Mouse (Mus musculus): ENCODE measurements around the gene Dclk1. TPM values are rescaled to one million over a fixed set of nuclear protein-coding genes. Genes with fewer than 3 reads are reported as not detected.

The Dclk1 gene
- polyA plus RNA-seq, 1 experiment from 2014 or later, result 140 TPM

- Histone ChIP-seq H3K9me3 (replicated peaks; ENCODE audit: control insufficient read depth, low read length) (no peaks in the 10 kb centered on the region), H3K27me3 (replicated peaks; ENCODE audit: control insufficient read depth, insufficient read depth, low read length) (no peaks in the 10 kb centered on the region), H3K36me3 (ENCODE audit: control insufficient read depth, insufficient read depth, low read length) (no peaks in the 10 kb centered on the region), H3K4me1 (ENCODE audit: control insufficient read depth, insufficient read depth, low read length) (peaks cover 9% of the 10 kb centered on the region), H3K27ac (ENCODE audit: low read depth, low read length) (no peak overlapping the region), H3K9ac (ENCODE audit: low read length) (no peak overlapping the region), H3K4me2 (ENCODE audit: low read length) (no peak overlapping the region), H3K4me3 (ENCODE audit: low read depth, low read length) (no peak overlapping the region)
- ATAC-seq (no peak), DNase-seq (ENCODE audit: low spot score) (no peak)
- WGBS, result 92% methylated on average over 6 of the region's 6 CpGs
Observed at GRCm38 (mm10) chr3:55272536-55272935, 30.4 kb downstream of the Dclk1 start.

- H3K9ac ChIP-seq (ENCODE audit: low read length), result no peak overlapping the region
Observed at GRCm38 (mm10) chr3:55276446-55276845, 34.3 kb downstream of the Dclk1 start.

GRCm38 (mm10) chr3:55276851-55277250 lies 34.7 kb downstream of the Dclk1 start:
- 82% methylated on average over 1 of the region's 1 CpGs for WGBS
- ATAC-seq, result no peak

More at GRCm38 (mm10) chr3:55276446-55276845, 34.3 kb downstream of the Dclk1 start:
- ATAC-seq (no peak), DNase-seq (ENCODE audit: low spot score) (no peak)
- 92% methylated on average over 3 of the region's 3 CpGs for WGBS
- Histone ChIP-seq H3K27me3 (replicated peaks; ENCODE audit: control insufficient read depth, insufficient read depth, low read length) (no peaks in the 10 kb centered on the region), H3K27ac (ENCODE audit: low read depth, low read length) (no peak overlapping the region), H3K4me3 (ENCODE audit: low read depth, low read length) (no peak overlapping the region), H3K4me2 (ENCODE audit: low read length) (no peak overlapping the region), H3K4me1 (ENCODE audit: control insufficient read depth, insufficient read depth, low read length) (no peaks in the 10 kb centered on the region), H3K9me3 (replicated peaks; ENCODE audit: control insufficient read depth, low read length) (no peaks in the 10 kb centered on the region), H3K36me3 (ENCODE audit: control insufficient read depth, insufficient read depth, low read length) (no peaks in the 10 kb centered on the region)

GRCm38 (mm10) chr3:55277829-55278228 lies 35.7 kb downstream of the Dclk1 start:
- Histone ChIP-seq H3K9ac (ENCODE audit: low read length) (no peak overlapping the region), H3K9me3 (replicated peaks; ENCODE audit: control insufficient read depth, low read length) (no peaks in the 10 kb centered on the region), H3K4me1 (ENCODE audit: control insufficient read depth, insufficient read depth, low read length) (no peaks in the 10 kb centered on the region), H3K36me3 (ENCODE audit: control insufficient read depth, insufficient read depth, low read length) (no peaks in the 10 kb centered on the region), H3K4me2 (ENCODE audit: low read length) (no peak overlapping the region), H3K4me3 (ENCODE audit: low read depth, low read length) (no peak overlapping the region), H3K27me3 (replicated peaks; ENCODE audit: control insufficient read depth, insufficient read depth, low read length) (no peaks in the 10 kb centered on the region), H3K27ac (ENCODE audit: low read depth, low read length) (no peak overlapping the region)
- no peak for ATAC-seq
- 83% methylated on average over 1 of the region's 1 CpGs for WGBS
- DNase-seq (ENCODE audit: low spot score), result no peak

More at GRCm38 (mm10) chr3:55276851-55277250, 34.7 kb downstream of the Dclk1 start:
- no peak overlapping the region for H3K4me3 ChIP-seq (ENCODE audit: low read depth, low read length)
- no peak overlapping the region for H3K9ac ChIP-seq (ENCODE audit: low read length)
- H3K27me3 ChIP-seq (replicated peaks; ENCODE audit: control insufficient read depth, insufficient read depth, low read length), result no peaks in the 10 kb centered on the region
- no peaks in the 10 kb centered on the region for H3K4me1 ChIP-seq (ENCODE audit: control insufficient read depth, insufficient read depth, low read length)
- H3K9me3 ChIP-seq (replicated peaks; ENCODE audit: control insufficient read depth, low read length), result no peaks in the 10 kb centered on the region
- DNase-seq (ENCODE audit: low spot score), result no peak
- H3K4me2 ChIP-seq (ENCODE audit: low read length), result no peak overlapping the region
- H3K27ac ChIP-seq (ENCODE audit: low read depth, low read length), result no peak overlapping the region
- H3K36me3 ChIP-seq (ENCODE audit: control insufficient read depth, insufficient read depth, low read length), result no peaks in the 10 kb centered on the region

GRCm38 (mm10) chr3:55279923-55280322 lies 37.8 kb downstream of the Dclk1 start:
- Histone ChIP-seq H3K27me3 (replicated peaks; ENCODE audit: control insufficient read depth, insufficient read depth, low read length) (no peaks in the 10 kb centered on the region), H3K9ac (ENCODE audit: low read length) (no peak overlapping the region), H3K36me3 (ENCODE audit: control insufficient read depth, insufficient read depth, low read length) (no peaks in the 10 kb centered on the region), H3K4me3 (ENCODE audit: low read depth, low read length) (no peak overlapping the region), H3K4me1 (ENCODE audit: control insufficient read depth, insufficient read depth, low read length) (peaks cover 14% of the 10 kb centered on the region), H3K27ac (ENCODE audit: low read depth, low read length) (no peak overlapping the region), H3K9me3 (replicated peaks; ENCODE audit: control insufficient read depth, low read length) (no peaks in the 10 kb centered on the region), H3K4me2 (ENCODE audit: low read length) (no peak overlapping the region)
- WGBS, result 83% methylated on average over 4 of the region's 4 CpGs
- ATAC-seq (no peak), DNase-seq (ENCODE audit: low spot score) (no peak)

- Histone ChIP-seq H3K9ac (ENCODE audit: low read length) (no peak overlapping the region), H3K27me3 (replicated peaks; ENCODE audit: control insufficient read depth, insufficient read depth, low read length) (no peaks in the 10 kb centered on the region), H3K9me3 (replicated peaks; ENCODE audit: control insufficient read depth, low read length) (no peaks in the 10 kb centered on the region), H3K36me3 (ENCODE audit: control insufficient read depth, insufficient read depth, low read length) (no peaks in the 10 kb centered on the region), H3K27ac (ENCODE audit: low read depth, low read length) (no peak overlapping the region), H3K4me3 (ENCODE audit: low read depth, low read length) (no peak overlapping the region), H3K4me2 (ENCODE audit: low read length) (no peak overlapping the region), H3K4me1 (ENCODE audit: control insufficient read depth, insufficient read depth, low read length) (peaks cover 20% of the 10 kb centered on the region)
- ATAC-seq, result no peak
- DNase-seq (ENCODE audit: low spot score), result no peak
Observed at GRCm38 (mm10) chr3:55280471-55280870, 38.3 kb downstream of the Dclk1 start.

GRCm38 (mm10) chr3:55284215-55284614 lies 42.1 kb downstream of the Dclk1 start:
- Histone ChIP-seq H3K27ac (ENCODE audit: low read depth, low read length) (peak overlapping the region; percentile 53), H3K36me3 (ENCODE audit: control insufficient read depth, insufficient read depth, low read length) (no peaks in the 10 kb centered on the region), H3K4me2 (ENCODE audit: low read length) (peak overlapping the region; percentile 24; the same call in 1 of the 2 replicates), H3K4me3 (ENCODE audit: low read depth, low read length) (no peak overlapping the region), H3K9me3 (replicated peaks; ENCODE audit: control insufficient read depth, low read length) (no peaks in the 10 kb centered on the region), H3K9ac (ENCODE audit: low read length) (0 out of 2 replicates have a peak overlapping the region, but pooled peaks have one; percentile 7), H3K4me1 (ENCODE audit: control insufficient read depth, insufficient read depth, low read length) (peaks cover 20% of the 10 kb centered on the region), H3K27me3 (replicated peaks; ENCODE audit: control insufficient read depth, insufficient read depth, low read length) (no peaks in the 10 kb centered on the region)
- ATAC-seq, result peak; percentile 92
- 4% methylated on average over 3 of the region's 3 CpGs for WGBS
- peak; percentile 97 for DNase-seq (ENCODE audit: low spot score)

GRCm38 (mm10) chr3:55288726-55289125 lies 46.6 kb downstream of the Dclk1 start:
- Histone ChIP-seq H3K9me3 (replicated peaks; ENCODE audit: control insufficient read depth, low read length) (no peaks in the 10 kb centered on the region), H3K27ac (ENCODE audit: low read depth, low read length) (no peak overlapping the region), H3K27me3 (replicated peaks; ENCODE audit: control insufficient read depth, insufficient read depth, low read length) (no peaks in the 10 kb centered on the region), H3K4me1 (ENCODE audit: control insufficient read depth, insufficient read depth, low read length) (peaks cover 16% of the 10 kb centered on the region), H3K9ac (ENCODE audit: low read length) (no peak overlapping the region), H3K4me3 (ENCODE audit: low read depth, low read length) (no peak overlapping the region), H3K36me3 (ENCODE audit: control insufficient read depth, insufficient read depth, low read length) (no peaks in the 10 kb centered on the region), H3K4me2 (ENCODE audit: low read length) (no peak overlapping the region)
- no peak for DNase-seq (ENCODE audit: low spot score)
- ATAC-seq, result no peak
- WGBS, result 57% methylated on average over 4 of the region's 4 CpGs

- DNase-seq (ENCODE audit: low spot score) (no peak), ATAC-seq (no peak)
- H3K27ac ChIP-seq (ENCODE audit: low read depth, low read length), result no peak overlapping the region
- no peak overlapping the region for H3K9ac ChIP-seq (ENCODE audit: low read length)
- no peaks in the 10 kb centered on the region for H3K4me1 ChIP-seq (ENCODE audit: control insufficient read depth, insufficient read depth, low read length)
- H3K27me3 ChIP-seq (replicated peaks; ENCODE audit: control insufficient read depth, insufficient read depth, low read length), result no peaks in the 10 kb centered on the region
- 89% methylated on average over 4 of the region's 4 CpGs for WGBS
- no peak overlapping the region for H3K4me3 ChIP-seq (ENCODE audit: low read depth, low read length)
- no peaks in the 10 kb centered on the region for H3K36me3 ChIP-seq (ENCODE audit: control insufficient read depth, insufficient read depth, low read length)
- H3K4me2 ChIP-seq (ENCODE audit: low read length), result no peak overlapping the region
- no peaks in the 10 kb centered on the region for H3K9me3 ChIP-seq (replicated peaks; ENCODE audit: control insufficient read depth, low read length)
Observed at GRCm38 (mm10) chr3:55291964-55292363, 49.8 kb downstream of the Dclk1 start.

Measured in forebrain, embryonic 14.5 days (tissue).